Mouse (Mus musculus) liver, embryonic 11.5 days (tissue): ENCODE results near the gene Sel1l3. TPM values are rescaled to one million over a fixed set of nuclear protein-coding genes. Genes with fewer than 3 reads are reported as not detected.

Source experiments
- ATAC-seq: fragments of 200-750 bp; cut with Nextera tagmentation; replicated peaks from 2 replicates; pipeline ENCODE4 v1.8.0; 2017; ENCODE audit warnings: moderate number of reproducible peaks, mild to moderate bottlenecking, moderate TSS enrichment, moderate library complexity; ENCODE audit not compliant: low FRiP score
- DNase-seq: peaks from one replicate; pipeline ENCODE4 v3.0.0-alpha.2; 2017; ENCODE audit warnings: low spot score
- H3K27ac ChIP-seq: fragments of 300-500 bp; sonication (generic); 2 replicates; pipeline ENCODE4 v1.5.1; 2014; ENCODE audit warnings: mild to moderate bottlenecking, low read depth, low read length, control low read depth
- H3K27me3 ChIP-seq: fragments of 300-500 bp; sonication (generic); replicated peaks from 2 replicates; pipeline ENCODE4 v1.6.1; 2014; ENCODE audit warnings: low read length, mixed read lengths; ENCODE audit not compliant: control insufficient read depth, insufficient read depth
- H3K36me3 ChIP-seq: fragments of 300-500 bp; sonication (generic); 2 replicates; pipeline ENCODE4 v1.6.1; 2014; ENCODE audit warnings: mild to moderate bottlenecking, low read length, moderate library complexity, mixed read lengths; ENCODE audit not compliant: control insufficient read depth, insufficient read depth
- H3K4me1 ChIP-seq: fragments of 300-500 bp; sonication (generic); replicated peaks from 2 replicates; pipeline ENCODE4 v1.6.1; 2014; ENCODE audit warnings: low read length, mixed read lengths; ENCODE audit not compliant: control insufficient read depth, insufficient read depth
- H3K4me2 ChIP-seq: fragments of 300-500 bp; sonication (generic); 2 replicates; pipeline ENCODE4 v1.6.1; 2014; ENCODE audit warnings: mild to moderate bottlenecking, control low read depth, moderate library complexity
- H3K4me3 ChIP-seq: fragments of 300-500 bp; sonication (generic); 2 replicates; pipeline ENCODE4 v1.5.1; 2014; ENCODE audit warnings: low read depth, low read length, control low read depth
- H3K9ac ChIP-seq: fragments of 300-500 bp; sonication (generic); 2 replicates; pipeline ENCODE4 v1.6.1; 2014; ENCODE audit warnings: low read depth, low read length, control low read depth
- H3K9me3 ChIP-seq: fragments of 300-500 bp; sonication (generic); 2 replicates; pipeline ENCODE4 v1.6.1; 2016; ENCODE audit warnings: low read length, inconsistent platforms, mixed read lengths; ENCODE audit not compliant: control insufficient read depth
- WGBS: fragments of 180-500 bp; shearing (Covaris S2); extraction: QIAGEN DNeasy Blood & Tissue Kit; methylation state at CpG from one replicate; pipeline ENCODE4 v1.1.7; 2014; 5-methylcytosine and 5-hydroxymethylcytosine counted together
- polyA plus RNA-seq: library from polyadenylated mRNA; unstranded; fragments of >200 nt; fragmentation: Nextera tagmentation; extraction: Ambion mirVana; gene quantifications from 2 replicates; pipeline ENCODE4 v1.2.1, GENCODE M21; 2014

Sel1l3 gene
- polyA plus RNA-seq, 1 experiment from 2014 or later: 0.27 TPM

DNA sequence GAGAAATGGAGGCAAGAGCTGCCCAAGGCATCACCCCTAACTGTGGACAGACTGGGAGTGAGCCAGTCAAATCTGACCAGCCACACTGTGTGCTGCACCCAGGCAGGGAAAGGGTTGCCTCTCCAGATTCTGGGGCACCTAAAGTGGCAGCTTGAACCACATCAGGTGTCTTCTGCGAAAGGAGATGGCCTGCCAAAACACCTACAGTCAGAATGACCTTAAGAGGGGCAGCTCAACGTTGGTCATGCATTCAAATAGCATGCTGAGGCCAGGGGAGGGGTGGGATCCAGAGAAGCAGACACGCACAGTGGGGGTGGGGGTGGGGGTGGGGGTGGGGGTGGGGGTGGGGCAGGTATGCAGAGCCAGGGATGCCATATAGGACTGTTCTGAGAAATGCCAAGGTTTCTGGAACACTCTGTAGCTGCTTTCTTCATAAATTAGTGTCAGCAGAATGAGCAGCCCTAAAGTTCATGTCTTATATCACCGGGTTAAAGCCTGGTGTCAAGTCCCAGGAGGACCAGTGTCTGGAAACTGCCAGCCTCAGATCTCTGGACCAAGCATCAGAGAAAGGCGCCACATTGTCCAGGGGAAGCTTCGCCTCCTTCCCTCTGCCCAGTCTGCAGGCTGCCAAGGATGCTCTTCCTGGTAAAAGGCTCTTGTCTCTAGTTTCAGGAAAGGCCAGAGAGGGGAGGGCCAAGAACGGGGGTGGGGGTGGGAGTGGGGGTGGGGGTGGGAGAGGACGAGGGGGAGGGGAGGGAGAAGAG, 65.4 kb downstream of the Sel1l3 start:
- no peak for ATAC-seq
- Histone ChIP-seq H3K9me3 (no peaks in the 10 kb centered on the region), H3K4me2 (no peak overlapping the region), H3K4me3 (no peak overlapping the region), H3K36me3 (no peaks in the 10 kb centered on the region), H3K9ac (no peak overlapping the region), H3K27me3 (no peaks in the 10 kb centered on the region), H3K4me1 (no peaks in the 10 kb centered on the region), H3K27ac (no peak overlapping the region)
- DNase-seq: no peak
- 36% methylated on average over 8 of the region's 8 CpGs for WGBS

DNA sequence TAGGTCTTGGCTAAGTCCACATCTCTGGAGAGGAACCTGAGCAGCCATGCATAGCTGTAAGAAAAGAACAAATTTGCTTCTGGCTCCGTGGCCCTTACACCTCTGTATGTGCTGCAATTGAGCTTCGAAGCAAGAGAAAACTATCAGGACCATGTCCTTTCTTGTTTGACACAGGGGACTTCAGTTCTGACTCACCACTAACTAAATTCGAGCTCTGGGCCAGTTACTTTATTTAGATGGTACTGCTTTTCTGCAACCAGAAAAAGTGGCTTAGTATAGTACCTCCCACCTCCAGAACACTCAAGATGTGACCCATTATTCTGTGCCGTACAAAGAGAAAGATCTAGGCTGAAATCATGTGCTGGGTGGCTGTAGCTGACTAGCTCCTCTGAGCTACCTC, 66.3 kb downstream of the Sel1l3 start:
- H3K9me3 ChIP-seq: no peaks in the 10 kb centered on the region
- ATAC-seq (no peak), DNase-seq (no peak)
- no peaks in the 10 kb centered on the region for H3K27me3 ChIP-seq
- H3K27ac ChIP-seq: no peak overlapping the region
- no peaks in the 10 kb centered on the region for H3K4me1 ChIP-seq
- no peaks in the 10 kb centered on the region for H3K36me3 ChIP-seq
- H3K4me3 ChIP-seq: no peak overlapping the region
- no peak overlapping the region for H3K4me2 ChIP-seq
- WGBS: 82% methylated on average over 4 of the region's 4 CpGs
- H3K9ac ChIP-seq: no peak overlapping the region

DNA sequence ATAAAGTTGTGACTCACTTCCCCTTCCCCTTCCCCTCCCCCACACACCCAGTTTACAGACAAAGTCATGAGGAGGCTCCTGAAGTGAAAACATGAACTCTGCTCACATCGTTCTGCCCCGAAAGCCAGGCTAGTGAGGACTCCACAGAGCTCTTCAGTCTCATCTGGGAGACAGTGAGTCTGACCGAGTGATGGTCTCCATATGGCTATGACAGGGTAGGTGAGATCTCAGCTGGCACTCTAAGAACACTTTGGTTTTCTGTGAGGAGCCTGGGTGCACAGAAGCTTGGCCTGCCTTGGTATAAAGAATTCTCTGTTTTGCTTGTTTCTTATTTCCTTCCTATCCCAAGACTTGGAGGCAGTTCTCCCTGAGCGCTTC, 67.1 kb downstream of the Sel1l3 start:
- 64% methylated on average over 4 of the region's 4 CpGs for WGBS
- Histone ChIP-seq H3K4me2 (no peak overlapping the region), H3K27ac (no peak overlapping the region), H3K4me3 (no peak overlapping the region), H3K9me3 (no peaks in the 10 kb centered on the region), H3K4me1 (no peaks in the 10 kb centered on the region), H3K9ac (no peak overlapping the region), H3K36me3 (no peaks in the 10 kb centered on the region), H3K27me3 (no peaks in the 10 kb centered on the region)
- DNase-seq (no peak), ATAC-seq (no peak)

DNA sequence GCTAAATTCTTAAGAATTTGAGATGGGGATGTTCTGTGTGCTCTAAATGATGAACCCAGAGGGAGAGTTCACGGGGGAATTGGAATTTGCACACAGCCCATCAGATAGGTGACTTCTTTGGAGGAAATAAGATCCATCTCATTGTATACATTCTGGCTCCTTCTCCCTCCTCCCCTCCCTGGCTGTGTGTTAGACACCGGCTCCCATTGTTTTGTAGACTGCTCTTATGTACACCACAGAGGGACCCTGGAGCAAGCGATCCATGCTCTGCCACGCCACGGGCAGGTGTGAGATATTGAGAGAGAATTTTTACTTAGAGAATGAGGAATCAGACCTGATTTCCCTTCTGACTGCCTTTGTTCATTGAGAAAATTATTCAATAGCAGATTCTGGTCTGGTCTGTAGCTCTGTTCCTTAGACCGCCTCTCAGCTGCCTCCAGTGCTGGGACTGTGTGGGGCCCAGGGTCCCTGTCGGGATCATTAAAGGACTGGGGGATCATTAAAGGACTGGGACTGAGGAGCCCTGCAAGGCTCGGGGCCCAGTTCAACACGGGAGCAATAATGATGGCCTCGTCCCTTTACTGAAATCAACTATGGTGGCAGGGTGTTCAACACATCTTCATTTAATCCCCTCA, 67.6 kb downstream of the Sel1l3 start:
- Histone ChIP-seq H3K4me1 (no peaks in the 10 kb centered on the region), H3K4me2 (no peak overlapping the region), H3K9me3 (no peaks in the 10 kb centered on the region), H3K9ac (no peak overlapping the region), H3K4me3 (no peak overlapping the region), H3K27me3 (no peaks in the 10 kb centered on the region), H3K27ac (no peak overlapping the region), H3K36me3 (no peaks in the 10 kb centered on the region)
- ATAC-seq: no peak
- WGBS: 71% methylated on average over 10 of the region's 10 CpGs
- DNase-seq: no peak

DNA sequence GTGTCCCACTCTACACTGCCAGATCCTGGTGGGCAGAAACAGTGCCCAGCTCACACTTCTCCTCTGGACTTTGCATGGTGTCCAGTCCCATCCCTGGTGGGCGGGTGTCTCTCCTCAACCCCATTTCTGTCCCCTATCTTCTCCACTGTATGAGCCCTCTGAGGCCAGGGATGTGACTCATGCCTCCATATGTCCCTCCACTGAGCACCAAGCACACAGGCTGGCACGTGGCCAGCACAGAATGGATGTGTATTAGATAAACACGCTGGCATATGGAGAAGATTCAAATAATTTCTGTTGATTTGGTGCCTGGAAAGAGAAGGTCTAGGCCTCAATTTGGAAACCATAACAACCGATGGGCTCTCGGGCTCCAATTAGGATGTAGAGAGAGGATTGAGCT, 71.1 kb downstream of the Sel1l3 start:
- whole genome bisulfite sequencing: 73% methylated on average over 5 of the region's 5 CpGs

DNA sequence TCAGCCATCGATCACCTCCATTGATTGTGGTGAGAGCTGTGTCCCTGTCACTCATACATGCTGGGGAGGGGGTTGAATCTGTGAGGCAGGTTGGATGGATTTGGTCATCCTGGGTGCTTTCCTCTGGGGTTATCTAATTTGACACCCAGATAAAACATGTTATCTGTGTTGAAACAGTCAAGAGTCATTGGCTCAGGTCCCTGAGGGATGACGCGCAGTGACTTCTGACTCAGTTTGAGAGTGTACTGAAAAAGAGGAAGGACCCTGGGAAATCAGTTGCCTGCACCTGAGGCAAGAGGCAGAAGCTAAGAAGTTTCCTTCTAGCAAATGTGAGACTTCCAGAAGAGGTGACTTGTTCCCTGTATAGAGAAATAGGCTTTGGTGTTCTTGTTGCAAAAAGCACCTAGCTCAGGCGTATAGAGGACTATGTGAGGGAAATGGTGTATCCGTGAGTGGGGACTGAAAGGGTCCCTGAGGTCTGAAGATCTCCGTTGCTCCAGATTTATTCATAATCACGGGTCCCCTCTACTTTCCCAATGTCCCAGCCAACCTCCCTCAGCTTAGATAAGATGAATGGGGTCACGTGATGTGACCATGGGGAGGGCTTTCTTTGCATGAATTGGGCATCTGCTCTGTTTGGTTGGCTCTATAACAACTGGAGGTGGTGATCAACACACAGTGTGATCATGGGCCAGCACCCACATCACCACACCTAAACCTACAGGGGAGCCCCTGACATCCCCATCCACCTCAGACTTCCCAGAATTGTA, 73.4 kb downstream of the Sel1l3 start:
- Histone ChIP-seq H3K27ac (no peak overlapping the region), H3K4me3 (no peak overlapping the region), H3K36me3 (no peaks in the 10 kb centered on the region), H3K9ac (no peak overlapping the region), H3K4me1 (no peaks in the 10 kb centered on the region), H3K9me3 (no peaks in the 10 kb centered on the region), H3K27me3 (no peaks in the 10 kb centered on the region), H3K4me2 (no peak overlapping the region)
- 80% methylated on average over 8 of the region's 8 CpGs for WGBS
- ATAC-seq: no peak
- DNase-seq: no peak

More for the DNA sequence above, 71.1 kb downstream of the Sel1l3 start:
- ATAC-seq: no peak
- Histone ChIP-seq H3K27me3 (no peaks in the 10 kb centered on the region), H3K9ac (no peak overlapping the region), H3K4me2 (no peak overlapping the region), H3K4me3 (no peak overlapping the region), H3K9me3 (no peaks in the 10 kb centered on the region), H3K27ac (no peak overlapping the region), H3K4me1 (no peaks in the 10 kb centered on the region), H3K36me3 (no peaks in the 10 kb centered on the region)
- DNase-seq: no peak

DNA sequence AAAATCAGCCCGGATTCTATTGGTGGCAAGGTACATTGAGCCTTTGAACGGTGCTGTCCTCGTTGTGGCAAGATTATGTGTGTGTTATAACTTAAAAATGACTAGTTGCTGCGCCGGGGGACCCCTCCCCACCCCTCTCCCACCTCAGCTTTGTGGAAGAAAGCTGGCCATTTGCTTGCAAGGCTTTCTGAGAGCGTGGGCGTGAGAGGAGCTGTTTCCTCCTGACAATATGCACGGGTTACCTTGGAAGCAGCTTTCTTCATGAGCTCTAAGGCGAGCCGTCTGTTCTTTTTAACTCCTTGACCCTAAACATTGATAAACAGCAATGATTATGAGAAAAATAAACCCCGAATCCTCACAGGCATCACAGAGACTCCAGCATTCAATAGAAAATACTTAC, 74.2 kb downstream of the Sel1l3 start:
- Histone ChIP-seq H3K9ac (no peak overlapping the region), H3K4me1 (no peaks in the 10 kb centered on the region), H3K4me2 (no peak overlapping the region), H3K27me3 (no peaks in the 10 kb centered on the region), H3K27ac (no peak overlapping the region), H3K4me3 (no peak overlapping the region), H3K36me3 (no peaks in the 10 kb centered on the region), H3K9me3 (no peaks in the 10 kb centered on the region)
- no peak for ATAC-seq
- no peak for DNase-seq
- 42% methylated on average over 11 of the region's 11 CpGs for WGBS

DNA sequence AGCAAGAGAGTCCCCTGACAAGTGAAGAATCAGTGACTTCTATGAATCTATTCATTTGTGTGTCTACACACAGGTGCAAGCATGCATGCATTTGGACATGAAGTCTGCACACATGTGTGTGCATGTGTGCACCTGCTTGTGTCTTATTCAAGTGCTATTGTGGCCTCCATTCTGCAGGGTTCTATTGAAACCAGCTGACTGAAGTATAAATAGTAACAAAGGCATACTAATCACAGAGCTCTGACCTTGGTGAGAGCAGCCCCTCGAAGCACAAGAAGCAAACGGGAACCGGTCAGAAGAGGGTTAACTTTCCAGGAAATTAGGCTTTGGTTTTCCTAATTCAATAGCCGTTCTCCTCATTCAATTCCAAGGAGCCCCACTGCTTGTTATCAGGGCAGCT, 74.6 kb downstream of the Sel1l3 start:
- H3K27me3 ChIP-seq: no peaks in the 10 kb centered on the region
- no peak for ATAC-seq
- no peaks in the 10 kb centered on the region for H3K4me1 ChIP-seq
- no peaks in the 10 kb centered on the region for H3K9me3 ChIP-seq
- DNase-seq: no peak
- WGBS: 42% methylated on average over 4 of the region's 4 CpGs
- no peak overlapping the region for H3K4me2 ChIP-seq
- no peak overlapping the region for H3K27ac ChIP-seq
- no peak overlapping the region for H3K9ac ChIP-seq
- H3K36me3 ChIP-seq: no peaks in the 10 kb centered on the region
- H3K4me3 ChIP-seq: no peak overlapping the region
